Mouse (Mus musculus): Measurements from ENCODE around the gene Tap2. TPM values are rescaled to one million over a fixed set of nuclear protein-coding genes. Genes with fewer than 3 reads are reported as not detected.
A peak's percentile ranks its signal among the peaks of the same experiment; 100 is the strongest.

Gene Tap2
- 50.7 and 54.8 TPM in 2 replicates for polyA plus RNA-seq (2011; ENCODE audit: insufficient read depth, insufficient read length, low replicate concordance, missing spikeins)

DNA sequence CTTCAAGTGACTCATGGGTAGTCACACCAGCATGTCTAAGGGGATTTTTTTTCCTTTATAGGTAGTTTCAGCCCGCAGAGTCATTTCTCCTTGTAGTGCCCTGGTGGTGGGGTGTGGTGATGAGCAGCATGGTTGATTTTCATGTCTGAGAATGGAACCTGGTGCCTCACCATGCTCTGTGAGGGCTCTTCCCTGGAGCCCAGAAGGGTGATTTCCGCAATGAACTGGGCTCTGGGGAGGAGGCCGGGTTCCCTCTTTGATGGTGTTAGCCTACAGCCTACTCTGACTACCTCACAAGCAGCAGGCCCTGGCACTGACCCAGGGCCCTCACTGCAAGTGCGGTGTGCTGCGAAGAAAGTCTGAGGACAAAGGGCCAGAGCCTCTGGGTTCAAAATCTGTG, at the start of gene Tap2:
Gene Tap2 (plus strand): TSS at position 84 of the 400 bp plus-strand sequence.
- Histone ChIP-seq H3K4me1 (ENCODE audit: control insufficient read depth, insufficient read depth, low read length) (peaks cover 7% of the 10 kb centered on the region; the same call in 1 of the 2 replicates), H3K4me3 (replicated peaks; ENCODE audit: control insufficient read depth, low read depth, low read length) (peak within 1 kb of the TSS; percentile 91), H3K27ac (ENCODE audit: control insufficient read depth, insufficient read depth, low read depth, low read length, poor library complexity) (peak within 1 kb of the TSS; percentile 92)
- TF ChIP-seq POLR2A (IDR thresholded peaks at IDR 0.05; ENCODE audit: borderline replicate concordance, control insufficient read depth, low read depth, low read length), result no peak
- no peak for TF ChIP-seq CTCF (IDR thresholded peaks at IDR 0.05; ENCODE audit: control insufficient read depth, insufficient read depth, low read length)
- 33% methylated on average over 5 of the region's 5 CpGs for WGBS

DNA sequence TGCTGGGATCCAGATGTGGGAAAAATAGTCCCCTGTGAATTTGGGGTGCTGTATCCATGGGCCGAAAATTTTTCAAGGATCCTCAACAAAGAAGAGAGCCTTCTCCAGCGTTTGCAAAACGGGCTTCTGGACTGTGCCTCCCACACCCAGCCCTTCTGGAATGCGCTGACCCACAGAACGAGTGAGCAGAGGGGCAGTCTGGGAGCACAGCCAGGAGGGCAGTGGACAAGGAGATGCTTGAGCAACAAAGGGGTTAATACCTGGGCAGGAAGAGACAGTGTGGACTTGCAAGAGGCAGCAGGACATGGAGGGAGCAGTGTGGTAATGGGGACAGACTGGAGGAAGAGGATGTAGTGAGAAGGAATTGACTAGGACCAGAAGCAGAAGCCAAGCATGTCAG, 47.8 kb upstream of the Tap2 start:
- 77% methylated on average over 5 of the region's 5 CpGs for WGBS
- no peaks in the 10 kb centered on the region; the same call in none of the 2 replicates for H3K4me1 ChIP-seq (ENCODE audit: control insufficient read depth, insufficient read depth, low read length)
- H3K27ac ChIP-seq (ENCODE audit: control insufficient read depth, insufficient read depth, low read depth, low read length, poor library complexity), result no peak overlapping the region
- TF ChIP-seq POLR2A (IDR thresholded peaks at IDR 0.05; ENCODE audit: borderline replicate concordance, control insufficient read depth, low read depth, low read length) (no peak), CTCF (IDR thresholded peaks at IDR 0.05; ENCODE audit: control insufficient read depth, insufficient read depth, low read length) (no peak)
- no peak overlapping the region for H3K4me3 ChIP-seq (replicated peaks; ENCODE audit: control insufficient read depth, low read depth, low read length)

DNA sequence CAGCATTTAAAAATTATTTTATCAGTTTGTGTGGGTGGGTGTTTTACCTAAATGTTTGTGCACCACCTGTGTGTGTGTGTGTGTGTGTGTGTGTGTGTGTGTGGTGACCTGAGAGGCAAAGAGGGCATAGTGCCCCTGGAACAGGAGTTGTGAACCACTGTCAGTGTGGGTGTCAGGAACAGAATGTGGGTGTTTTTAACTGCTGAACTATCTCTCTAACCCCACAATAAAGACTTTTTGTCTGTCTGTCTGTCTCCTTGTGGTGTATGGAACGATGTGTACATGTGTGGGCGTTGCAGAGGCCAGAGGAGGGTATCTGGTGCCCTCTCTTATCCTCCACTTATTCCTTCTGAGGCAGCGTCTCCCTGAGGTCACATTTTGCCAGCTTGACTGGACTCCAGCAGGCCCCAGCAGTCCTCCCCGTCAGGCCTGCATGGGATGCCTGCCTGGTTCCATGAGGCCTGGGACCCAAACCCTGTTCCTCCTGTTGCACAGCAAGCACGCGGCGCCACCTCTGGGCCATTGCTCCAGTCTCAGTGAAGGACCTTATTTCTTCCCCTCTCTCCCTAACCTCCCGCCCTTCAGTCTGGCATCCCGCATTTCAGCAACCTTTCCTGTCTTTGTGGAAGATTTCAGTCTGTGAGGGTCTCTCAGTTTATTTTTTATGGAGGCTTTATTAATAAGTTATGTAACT, 39.0 kb upstream of the Tap2 start:
- no peak overlapping the region for H3K27ac ChIP-seq (ENCODE audit: control insufficient read depth, insufficient read depth, low read depth, low read length, poor library complexity)
- 38% methylated on average over 9 of the region's 9 CpGs for WGBS
- H3K4me1 ChIP-seq (ENCODE audit: control insufficient read depth, insufficient read depth, low read length), result no peaks in the 10 kb centered on the region; the same call in 1 of the 2 replicates
- TF ChIP-seq CTCF (IDR thresholded peaks at IDR 0.05; ENCODE audit: control insufficient read depth, insufficient read depth, low read length) (peak; percentile 66), POLR2A (IDR thresholded peaks at IDR 0.05; ENCODE audit: borderline replicate concordance, control insufficient read depth, low read depth, low read length) (no peak)
- no peak overlapping the region for H3K4me3 ChIP-seq (replicated peaks; ENCODE audit: control insufficient read depth, low read depth, low read length)

DNA sequence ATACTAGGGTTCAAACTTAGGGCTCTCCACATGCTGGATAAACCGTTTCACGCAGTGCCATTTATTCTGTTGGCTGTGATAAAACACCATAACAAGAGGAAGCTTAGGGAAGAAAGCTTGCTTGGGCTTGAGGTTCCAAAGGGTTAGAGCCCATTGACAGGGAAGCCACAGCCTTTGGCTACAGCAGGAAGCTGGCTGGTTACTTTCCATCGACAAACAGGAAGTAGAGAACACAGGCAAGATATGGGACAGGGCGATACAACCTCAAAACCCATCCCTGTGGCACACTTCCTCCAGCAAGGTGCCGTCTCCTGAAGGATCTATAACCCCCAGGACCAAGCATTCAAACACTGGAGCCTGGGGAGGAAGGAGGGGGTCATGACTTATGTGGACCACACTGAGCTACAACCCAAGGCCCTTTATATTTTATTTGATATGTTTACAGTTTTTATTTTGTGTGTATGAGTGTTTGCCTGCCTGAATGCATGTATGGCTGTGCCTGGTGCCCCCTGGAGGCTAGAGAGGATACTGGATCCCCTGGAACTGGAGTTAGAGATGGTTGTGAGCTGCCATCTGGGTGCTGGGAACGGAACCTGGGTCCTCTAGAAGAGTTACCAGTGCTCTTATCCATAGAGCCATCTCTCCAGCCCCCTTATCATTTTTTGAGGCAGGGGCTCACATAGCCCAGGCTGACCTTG, 38.1 kb upstream of the Tap2 start:
- WGBS, result 20% methylated on average over 6 of the region's 6 CpGs
- peak; percentile 37; the same call in 1 of the 2 replicates for TF ChIP-seq CTCF (IDR thresholded peaks at IDR 0.05; ENCODE audit: control insufficient read depth, insufficient read depth, low read length)
- no peak for TF ChIP-seq POLR2A (IDR thresholded peaks at IDR 0.05; ENCODE audit: borderline replicate concordance, control insufficient read depth, low read depth, low read length)
- Histone ChIP-seq H3K4me1 (ENCODE audit: control insufficient read depth, insufficient read depth, low read length) (no peaks in the 10 kb centered on the region; the same call in 1 of the 2 replicates), H3K4me3 (replicated peaks; ENCODE audit: control insufficient read depth, low read depth, low read length) (no peak overlapping the region), H3K27ac (ENCODE audit: control insufficient read depth, insufficient read depth, low read depth, low read length, poor library complexity) (no peak overlapping the region)

DNA sequence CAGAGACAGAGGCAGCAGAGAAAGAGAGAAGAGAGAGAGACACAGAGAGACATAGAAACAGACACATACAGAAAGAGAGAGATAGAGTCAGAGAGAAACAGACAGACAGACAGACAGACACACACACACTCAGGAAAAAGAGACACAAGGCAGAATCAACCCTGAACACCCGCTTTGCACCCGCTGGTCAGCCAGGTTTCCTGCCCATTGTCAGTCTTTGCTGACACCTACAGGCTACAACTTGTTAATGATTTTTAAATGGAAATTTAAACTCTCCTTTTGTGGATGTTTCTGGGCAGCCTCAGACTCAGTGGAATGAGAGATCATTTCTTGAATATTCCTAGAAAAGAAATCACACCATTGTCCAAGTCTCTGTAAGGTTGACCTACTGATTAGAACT, 34.0 kb upstream of the Tap2 start:
- no peak overlapping the region for H3K4me3 ChIP-seq (replicated peaks; ENCODE audit: control insufficient read depth, low read depth, low read length)
- H3K4me1 ChIP-seq (ENCODE audit: control insufficient read depth, insufficient read depth, low read length), result peaks cover 2% of the 10 kb centered on the region; the same call in 1 of the 2 replicates
- H3K27ac ChIP-seq (ENCODE audit: control insufficient read depth, insufficient read depth, low read depth, low read length, poor library complexity), result no peak overlapping the region
- no peak for TF ChIP-seq POLR2A (IDR thresholded peaks at IDR 0.05; ENCODE audit: borderline replicate concordance, control insufficient read depth, low read depth, low read length)
- TF ChIP-seq CTCF (IDR thresholded peaks at IDR 0.05; ENCODE audit: control insufficient read depth, insufficient read depth, low read length), result peak; percentile 74
- 1% methylated on average over 2 of the region's 2 CpGs for WGBS

DNA sequence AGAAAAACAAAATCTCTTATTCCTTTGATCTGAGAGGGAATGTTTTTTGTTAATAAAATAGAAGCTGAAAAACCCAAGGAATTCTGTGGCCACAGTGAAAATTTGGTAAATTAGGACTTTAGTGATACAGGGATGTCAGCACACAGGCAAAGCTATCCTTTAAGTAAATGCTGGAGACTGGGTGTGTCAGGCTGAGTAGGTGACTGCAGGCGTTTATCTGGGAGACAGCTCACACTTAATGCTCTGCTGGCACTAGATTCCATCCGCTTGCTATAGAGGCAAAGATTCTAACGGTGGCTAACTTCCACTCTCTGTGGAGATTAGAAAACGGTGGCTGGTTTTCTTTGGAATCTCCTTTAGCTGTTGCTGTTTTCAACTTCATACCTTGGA, 32.8 kb upstream of the Tap2 start:
- 2% methylated on average over 4 of the region's 4 CpGs for WGBS
- Histone ChIP-seq H3K4me3 (replicated peaks; ENCODE audit: control insufficient read depth, low read depth, low read length) (no peak overlapping the region), H3K4me1 (ENCODE audit: control insufficient read depth, insufficient read depth, low read length) (peaks cover 2% of the 10 kb centered on the region; the same call in 1 of the 2 replicates), H3K27ac (ENCODE audit: control insufficient read depth, insufficient read depth, low read depth, low read length, poor library complexity) (no peak overlapping the region)
- TF ChIP-seq POLR2A (IDR thresholded peaks at IDR 0.05; ENCODE audit: borderline replicate concordance, control insufficient read depth, low read depth, low read length), result no peak
- no peak for TF ChIP-seq CTCF (IDR thresholded peaks at IDR 0.05; ENCODE audit: control insufficient read depth, insufficient read depth, low read length)

DNA sequence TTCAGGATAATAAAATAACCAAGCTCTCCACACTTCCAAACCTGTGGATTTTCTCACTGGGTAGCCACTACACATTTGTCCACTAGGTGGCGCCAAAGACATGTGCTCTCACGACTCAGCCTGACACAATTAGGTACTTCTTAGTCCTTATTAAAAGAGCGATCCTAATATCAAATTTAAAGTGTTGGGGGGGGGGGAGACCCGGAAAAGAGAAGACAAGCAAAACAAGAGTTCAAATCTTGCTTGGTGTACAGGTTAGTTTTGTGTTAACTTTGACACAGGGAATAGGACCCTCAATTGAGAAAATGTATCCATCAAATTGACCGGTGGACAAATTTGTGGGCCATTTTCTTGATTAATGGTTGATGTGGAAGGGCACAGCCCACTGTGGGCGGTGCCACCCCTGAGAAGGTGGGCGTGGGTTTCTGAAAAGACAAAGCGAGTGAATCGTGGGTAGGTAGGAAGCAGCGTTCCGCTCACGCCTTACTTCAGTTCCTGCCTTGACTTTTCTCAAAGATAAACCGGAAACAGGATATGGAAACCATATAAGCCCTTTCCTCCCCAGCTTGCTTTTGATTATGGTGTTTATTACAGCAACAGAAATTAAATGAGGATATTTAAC, 32.3 kb upstream of the Tap2 start:
- TF ChIP-seq CTCF (IDR thresholded peaks at IDR 0.05; ENCODE audit: control insufficient read depth, insufficient read depth, low read length) (peak; percentile 82), POLR2A (IDR thresholded peaks at IDR 0.05; ENCODE audit: borderline replicate concordance, control insufficient read depth, low read depth, low read length) (no peak)
- peaks cover 2% of the 10 kb centered on the region; the same call in 1 of the 2 replicates for H3K4me1 ChIP-seq (ENCODE audit: control insufficient read depth, insufficient read depth, low read length)
- H3K4me3 ChIP-seq (replicated peaks; ENCODE audit: control insufficient read depth, low read depth, low read length), result peak overlapping the region; percentile 56
- peak overlapping the region; percentile 30; the same call in 1 of the 2 replicates for H3K27ac ChIP-seq (ENCODE audit: control insufficient read depth, insufficient read depth, low read depth, low read length, poor library complexity)
- under 1% methylated on average over 13 of the region's 13 CpGs for WGBS

DNA sequence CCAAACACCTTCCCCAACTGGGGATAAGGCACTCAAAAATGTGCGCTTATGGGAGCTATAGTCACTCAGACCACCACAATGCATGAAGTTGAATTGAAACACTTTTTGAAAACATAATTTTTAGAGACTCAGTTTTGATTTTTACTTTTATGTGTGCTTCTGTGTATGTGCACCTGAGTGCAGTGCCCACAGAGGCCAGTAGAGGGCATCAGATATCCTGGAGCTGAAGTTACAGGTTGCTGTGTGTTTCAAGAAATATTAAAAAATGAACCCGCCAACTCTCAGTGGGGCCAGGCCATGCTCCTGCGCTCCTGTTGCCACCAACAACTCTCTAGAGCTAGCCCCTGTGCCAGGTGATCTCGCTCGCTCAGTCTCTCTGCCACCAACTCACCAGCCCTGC, 30.8 kb upstream of the Tap2 start:
- 96% methylated on average over 5 of the region's 5 CpGs for WGBS
- peaks cover 2% of the 10 kb centered on the region; the same call in 1 of the 2 replicates for H3K4me1 ChIP-seq (ENCODE audit: control insufficient read depth, insufficient read depth, low read length)
- H3K27ac ChIP-seq (ENCODE audit: control insufficient read depth, insufficient read depth, low read depth, low read length, poor library complexity), result no peak overlapping the region
- TF ChIP-seq POLR2A (IDR thresholded peaks at IDR 0.05; ENCODE audit: borderline replicate concordance, control insufficient read depth, low read depth, low read length) (no peak), CTCF (IDR thresholded peaks at IDR 0.05; ENCODE audit: control insufficient read depth, insufficient read depth, low read length) (0 out of 2 replicates have a peak, but pooled peaks have one; percentile 24)
- H3K4me3 ChIP-seq (replicated peaks; ENCODE audit: control insufficient read depth, low read depth, low read length), result no peak overlapping the region

Data from bone marrow, adult 2 months (tissue).